Mouse (Mus musculus) ES-E14 (cell line): ENCODE measurements at regions not wholly inside any gene's neighbourhood (a gene's known extent, or its start where the extent isn't known, plus 50 kb on each side); places are given as distances from the start of the nearest gene placed in this dataset.

ENCODE experiments used
- DNase-seq: peaks from one replicate; pipeline ENCODE4 v3.0.0-alpha.2; 2013; ENCODE audit warnings: low read depth, low spot score
- H3K27ac ChIP-seq: 2 replicates; pipeline ENCODE4 v1.5.1; 2012; ENCODE audit warnings: low read depth, mild to moderate bottlenecking, low read length, moderate library complexity, mixed read lengths; ENCODE audit not compliant: poor library complexity, insufficient read depth, severe bottlenecking
- H3K36me3 ChIP-seq: 2 replicates; pipeline ENCODE4 v1.6.1; 2012; ENCODE audit warnings: mild to moderate bottlenecking, low read length, moderate library complexity, mixed read lengths; ENCODE audit not compliant: control insufficient read depth, poor library complexity, insufficient read depth, severe bottlenecking
- H3K4me1 ChIP-seq, 2 experiments: fragments of 150-350 bp in 1 of 2; sonication (generic) in 1 of 2; 2 replicates each; pipeline ENCODE4 v1.6.1; 2012; ENCODE audit warnings: low read length in 2 of 2, mild to moderate bottlenecking in 1 of 2, mixed read lengths in 1 of 2; ENCODE audit not compliant: control insufficient read depth in 2 of 2, insufficient read depth in 2 of 2, poor library complexity in 1 of 2
- H3K4me3 ChIP-seq, 2 experiments: fragments of 150-350 bp in 1 of 2; sonication (generic) in 1 of 2; 2 replicates each; pipeline ENCODE4 v1.5.1; 2012; ENCODE audit warnings: low read length in 2 of 2, low read depth in 1 of 2, mild to moderate bottlenecking in 1 of 2, mixed read lengths in 1 of 2; ENCODE audit not compliant: insufficient read depth in 1 of 2, poor library complexity in 1 of 2, severe bottlenecking in 1 of 2
- H3K9ac ChIP-seq: 2 replicates; pipeline ENCODE4 v1.6.1; 2012; ENCODE audit warnings: low read depth, mild to moderate bottlenecking, low read length, mixed read lengths; ENCODE audit not compliant: poor library complexity, insufficient read depth, severe bottlenecking
- H3K9me3 ChIP-seq: fragments of 150-350 bp; sonication (generic); 2 replicates; pipeline ENCODE4 v1.6.1; 2012; ENCODE audit warnings: low read depth, mild to moderate bottlenecking, low read length; ENCODE audit not compliant: control insufficient read depth, insufficient read depth
- CHD2 ChIP-seq: IDR thresholded peaks from 2 replicates; pipeline ENCODE4 v1.6.1; 2014; ENCODE audit warnings: mild to moderate bottlenecking, low read depth, low read length, inconsistent platforms
- HCFC1 ChIP-seq: IDR thresholded peaks from 2 replicates; pipeline ENCODE4 v1.6.1; 2012; ENCODE audit warnings: low read length, inconsistent platforms, borderline replicate concordance; ENCODE audit not compliant: insufficient read depth
- MAFK ChIP-seq: IDR thresholded peaks from 2 replicates; pipeline ENCODE4 v1.6.1; 2014; ENCODE audit warnings: mild to moderate bottlenecking, low read depth, low read length, inconsistent platforms; ENCODE audit not compliant: insufficient read depth
- ZC3H11A ChIP-seq: IDR thresholded peaks from 2 replicates; pipeline ENCODE4 v1.6.1; 2012; ENCODE audit warnings: low read depth, mild to moderate bottlenecking, inconsistent platforms, low read length, borderline replicate concordance
- ZNF384 ChIP-seq: IDR thresholded peaks from 2 replicates; pipeline ENCODE4 v1.6.1; 2012; ENCODE audit warnings: low read depth, low read length, inconsistent platforms
- in situ Hi-C, 2 experiments: fragments of 600-800 bp; cut with MboI; formaldehyde crosslinking; loops; one replicate each; pipeline ENCODE4 v1.15.1; 2025; ENCODE audit warnings: low sequenced_read_pairs in 2 of 2, inconsistent platforms in 1 of 2; ENCODE audit not compliant: unreplicated experiment in 2 of 2

GRCm38 (mm10) chr8:74781087-74781486 is 91.9 kb upstream of the Isx start:
- no peaks in the 10 kb centered on the region; the same call in 1 of the 2 replicates for H3K9me3 ChIP-seq
- no peaks in the 10 kb centered on the region for H3K4me1 ChIP-seq
- H3K4me3 ChIP-seq: no peak overlapping the region
- H3K36me3 ChIP-seq: no peaks in the 10 kb centered on the region
- no peak for TF ChIP-seq HCFC1
- in situ Hi-C loops: no loop called here
- DNase-seq: no peak
- H3K27ac ChIP-seq: no peak overlapping the region
- no peak overlapping the region for H3K9ac ChIP-seq

GRCm38 (mm10) chr8:74808685-74809084 is 64.3 kb upstream of the Isx start:
- TF ChIP-seq MAFK (0 out of 2 replicates have a peak, but pooled peaks have one; percentile 18), HCFC1 (no peak), CHD2 (no peak; the same call in 1 of the 2 replicates), ZC3H11A (no peak), ZNF384 (no peak)
- DNase-seq: peak; percentile 68
- Histone ChIP-seq H3K4me3 (no peak overlapping the region), H3K9ac (no peak overlapping the region), H3K4me1 (peaks cover 0 to 8% of the 10 kb centered on the region in 2 experiments; a peak in 2 of 4 replicates), H3K9me3 (no peaks in the 10 kb centered on the region), H3K27ac (no peak overlapping the region), H3K36me3 (no peaks in the 10 kb centered on the region)
- in situ Hi-C loops: no loop called here

DNA sequence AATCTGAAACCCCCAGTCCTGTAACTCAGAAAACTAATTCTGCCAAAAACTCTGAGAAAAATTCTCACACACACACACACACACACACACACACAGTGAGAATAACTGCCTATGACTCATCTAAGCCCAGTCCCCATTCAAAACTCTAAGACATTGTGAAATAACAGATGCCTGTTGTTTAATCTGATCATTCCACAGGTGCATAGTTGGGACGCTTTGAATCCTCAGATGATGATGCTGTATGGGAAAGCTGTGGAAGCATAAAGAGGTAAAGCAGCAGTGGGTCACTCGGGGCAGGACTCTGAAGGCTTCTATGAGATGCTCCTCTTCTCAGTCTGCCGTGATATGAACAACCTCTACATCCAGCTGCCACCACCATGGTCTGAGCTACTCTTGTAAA is 62.9 kb upstream of the Isx start:
- Histone ChIP-seq H3K4me3 (no peak overlapping the region), H3K27ac (no peak overlapping the region), H3K4me1 (peaks cover 0 to 8% of the 10 kb centered on the region in 2 experiments; a peak in 2 of 4 replicates), H3K9ac (no peak overlapping the region), H3K36me3 (no peaks in the 10 kb centered on the region), H3K9me3 (no peaks in the 10 kb centered on the region)
- no peak for DNase-seq
- TF ChIP-seq ZC3H11A (no peak), CHD2 (no peak), MAFK (no peak), ZNF384 (no peak), HCFC1 (no peak)
- in situ Hi-C loops: no loop called here

DNA sequence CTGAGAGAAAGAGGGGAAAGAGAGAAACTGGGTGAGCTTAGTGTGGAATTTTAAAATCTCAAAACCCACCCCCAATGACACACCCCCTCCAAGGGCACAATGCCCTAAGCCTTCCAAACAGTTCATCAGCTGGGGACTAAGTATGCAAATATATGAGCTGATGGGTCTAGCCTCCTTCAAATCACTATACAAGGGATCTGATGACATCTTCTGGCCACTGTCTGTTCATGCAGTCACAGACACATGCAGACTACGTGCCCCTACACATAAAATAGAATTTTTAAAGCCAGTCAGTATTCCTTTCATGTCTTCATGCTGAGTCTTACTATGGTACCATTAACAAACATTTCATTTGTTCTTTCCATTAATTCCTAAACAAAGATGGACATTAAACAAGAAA is 54.5 kb upstream of the Isx start:
- Histone ChIP-seq H3K36me3 (no peaks in the 10 kb centered on the region), H3K4me1 (peaks cover 2 to 6% of the 10 kb centered on the region in 2 experiments; a peak in 3 of 4 replicates), H3K9me3 (no peaks in the 10 kb centered on the region), H3K27ac (no peak overlapping the region), H3K9ac (no peak overlapping the region), H3K4me3 (no peak overlapping the region)
- TF ChIP-seq ZC3H11A: no peak
- TF ChIP-seq MAFK: no peak
- no peak for TF ChIP-seq HCFC1
- no peak for TF ChIP-seq CHD2
- TF ChIP-seq ZNF384: no peak
- in situ Hi-C loops: no loop called here
- no peak for DNase-seq

GRCm38 (mm10) chr8:74820716-74821115 is 52.3 kb upstream of the Isx start:
- Histone ChIP-seq H3K4me3 (no peak overlapping the region), H3K9me3 (no peaks in the 10 kb centered on the region), H3K4me1 (peaks cover 2 to 6% of the 10 kb centered on the region in 2 experiments; a peak in 3 of 4 replicates), H3K27ac (no peak overlapping the region), H3K9ac (no peak overlapping the region), H3K36me3 (no peaks in the 10 kb centered on the region)
- no peak for DNase-seq
- in situ Hi-C loops: no loop called here
- TF ChIP-seq ZNF384: no peak
